Mouse (Mus musculus): ENCODE results near the gene Gipc3.

Gene Gipc3

DNA sequence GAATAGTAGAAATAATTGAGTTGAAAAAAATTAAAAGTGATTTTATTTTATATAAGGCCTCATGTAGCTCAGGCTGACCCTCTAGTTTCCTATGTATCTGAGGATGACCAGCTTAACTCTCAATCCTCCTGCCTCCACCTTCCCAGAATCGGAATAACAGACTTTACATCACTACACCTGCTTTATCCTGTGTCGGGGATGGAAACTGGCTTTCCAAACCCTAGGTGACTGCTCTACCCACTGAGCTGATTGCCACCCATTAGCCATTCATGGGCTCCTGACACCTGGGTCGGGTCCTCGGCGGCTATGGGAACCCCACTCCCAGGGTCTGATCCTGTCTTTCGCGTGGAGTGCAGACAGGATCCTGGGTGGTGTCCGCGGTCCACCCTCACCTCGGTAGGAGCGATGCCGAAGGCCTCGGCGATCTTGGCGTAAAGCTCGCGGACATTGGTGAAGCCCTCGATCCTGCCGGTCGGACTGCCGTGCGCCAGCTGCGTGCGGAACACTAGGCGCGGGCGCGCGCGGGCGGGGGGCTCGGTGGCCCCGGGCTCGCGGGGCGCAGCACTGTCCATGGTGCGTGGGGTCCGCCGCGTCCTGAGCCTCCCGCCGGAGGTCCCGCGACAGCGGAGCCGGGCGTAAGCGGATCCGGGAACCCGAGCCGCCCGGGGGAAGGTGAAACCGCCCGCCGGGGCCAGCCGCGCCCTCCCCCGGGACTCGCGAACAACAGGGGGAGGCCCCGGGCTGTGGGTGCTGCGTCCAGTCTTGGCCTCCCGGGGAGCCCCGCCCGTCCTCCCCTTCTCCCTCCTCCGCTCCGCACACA, at the start of gene Gipc3:
Gipc3 (minus strand) TSS at position 581 of the 820 bp plus-strand sequence.
- no peak for DNase-seq (ENCODE audit: low spot score)

- no peak for DNase-seq (ENCODE audit: low spot score)
Observed at GRCm38 (mm10) chr10:81392781-81393185, 49.7 kb upstream of the Gipc3 start, which contains the start of gene Smim24. Gene Smim24, plus strand, starts transcription at chr10:81393051.

DNA sequence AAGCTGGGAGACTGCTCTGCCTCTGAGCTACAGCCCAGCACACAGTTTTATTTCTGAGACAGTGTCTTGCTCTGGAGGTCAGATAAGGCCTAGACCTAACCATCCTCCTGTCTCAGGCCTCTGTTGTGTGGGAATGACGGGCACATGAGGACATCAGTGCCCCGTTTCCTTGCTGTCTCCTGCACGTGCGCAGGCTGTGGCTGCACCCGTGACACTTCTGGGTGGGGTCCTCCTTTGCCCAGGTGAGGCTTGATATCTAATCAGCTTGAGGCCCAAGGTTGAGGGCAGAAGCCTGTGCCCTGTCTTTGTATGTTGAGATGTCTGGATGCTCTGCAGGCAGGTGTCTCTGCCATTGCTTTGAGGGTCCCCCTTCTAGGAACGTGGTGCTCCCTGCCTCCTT, 49.2 kb upstream of the Gipc3 start:
- no peak for DNase-seq (ENCODE audit: low spot score)

GRCm38 (mm10) chr10:81390678-81390965, 47.6 kb upstream of the Gipc3 start:
- no peak for DNase-seq (ENCODE audit: low spot score)

- peak; percentile 86 for DNase-seq (ENCODE audit: low spot score)
Observed at GRCm38 (mm10) chr10:81389801-81390677, 47.0 kb upstream of the Gipc3 start.

DNA sequence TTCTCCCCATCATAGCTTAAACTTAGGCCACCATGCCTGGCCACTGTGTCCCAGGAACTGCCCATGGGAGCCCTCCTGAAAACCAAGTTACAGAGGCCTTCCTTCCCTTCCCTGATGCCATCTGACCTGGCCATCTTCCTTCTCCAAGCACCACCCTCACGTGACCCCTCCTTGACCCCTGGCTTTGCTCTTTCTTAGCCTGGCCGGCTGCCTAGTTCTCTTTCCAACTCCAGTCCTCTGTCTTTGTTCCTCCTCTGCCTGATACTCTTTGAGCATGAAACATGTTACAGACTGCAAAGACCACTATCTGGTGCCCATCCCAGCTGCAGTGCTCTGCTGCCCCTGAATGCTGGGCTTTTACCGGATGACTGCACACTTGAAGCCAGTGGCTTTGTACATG, 46.3 kb upstream of the Gipc3 start:
- DNase-seq (ENCODE audit: low spot score), result peak; percentile 83

DNA sequence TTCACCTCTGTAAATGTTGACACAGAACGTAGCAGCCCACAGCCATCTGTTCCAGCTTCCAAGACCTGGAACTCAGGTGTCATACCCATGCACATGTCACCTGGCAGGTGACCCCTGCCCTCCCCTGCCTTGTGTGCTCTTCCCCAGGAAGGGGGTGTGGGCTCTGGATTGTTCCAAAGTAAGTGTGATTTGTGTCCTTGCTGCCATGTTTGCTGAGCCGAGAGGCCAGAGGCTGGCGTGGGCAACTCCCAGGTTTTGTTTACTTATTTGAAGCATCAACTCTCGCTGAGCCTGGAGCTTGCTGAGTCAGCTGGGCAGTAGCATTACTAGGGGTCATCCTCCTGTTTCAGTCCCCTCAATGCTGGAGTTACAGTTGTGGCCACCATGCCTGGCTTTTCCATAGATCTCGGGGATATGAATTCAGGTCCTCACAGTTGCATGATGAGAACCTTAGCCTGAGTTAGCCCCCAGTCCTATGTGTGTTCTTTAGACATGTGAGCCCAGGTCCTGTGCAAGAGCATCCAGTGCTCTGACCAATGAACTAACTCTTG, 45.5 kb upstream of the Gipc3 start, which contains the start of gene Gm48552:
Gm48552 (plus strand) TSS at position 501 of the 551 bp plus-strand sequence.
- no peak for DNase-seq (ENCODE audit: low spot score)

DNA sequence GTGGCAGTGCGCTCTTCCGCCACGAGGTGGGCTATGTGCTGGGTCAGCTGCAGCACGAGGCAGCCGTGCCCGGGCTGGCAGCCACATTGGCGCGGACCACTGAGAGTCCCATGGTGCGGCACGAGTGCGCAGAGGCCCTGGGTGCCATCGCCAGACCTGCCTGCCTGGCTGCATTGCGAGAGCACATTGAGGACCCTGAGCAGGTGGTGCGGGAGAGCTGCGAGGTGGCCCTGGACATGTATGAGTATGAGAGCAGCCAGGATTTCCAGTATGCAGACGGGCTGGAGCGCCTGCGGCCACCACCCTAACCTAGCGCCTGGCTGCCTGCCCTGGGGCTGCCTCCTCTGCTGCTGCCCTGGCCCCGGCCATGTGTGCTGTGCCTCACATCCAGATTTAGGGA, 44.6 kb upstream of the Gipc3 start:
- no peak for DNase-seq (ENCODE audit: low spot score)

DNA sequence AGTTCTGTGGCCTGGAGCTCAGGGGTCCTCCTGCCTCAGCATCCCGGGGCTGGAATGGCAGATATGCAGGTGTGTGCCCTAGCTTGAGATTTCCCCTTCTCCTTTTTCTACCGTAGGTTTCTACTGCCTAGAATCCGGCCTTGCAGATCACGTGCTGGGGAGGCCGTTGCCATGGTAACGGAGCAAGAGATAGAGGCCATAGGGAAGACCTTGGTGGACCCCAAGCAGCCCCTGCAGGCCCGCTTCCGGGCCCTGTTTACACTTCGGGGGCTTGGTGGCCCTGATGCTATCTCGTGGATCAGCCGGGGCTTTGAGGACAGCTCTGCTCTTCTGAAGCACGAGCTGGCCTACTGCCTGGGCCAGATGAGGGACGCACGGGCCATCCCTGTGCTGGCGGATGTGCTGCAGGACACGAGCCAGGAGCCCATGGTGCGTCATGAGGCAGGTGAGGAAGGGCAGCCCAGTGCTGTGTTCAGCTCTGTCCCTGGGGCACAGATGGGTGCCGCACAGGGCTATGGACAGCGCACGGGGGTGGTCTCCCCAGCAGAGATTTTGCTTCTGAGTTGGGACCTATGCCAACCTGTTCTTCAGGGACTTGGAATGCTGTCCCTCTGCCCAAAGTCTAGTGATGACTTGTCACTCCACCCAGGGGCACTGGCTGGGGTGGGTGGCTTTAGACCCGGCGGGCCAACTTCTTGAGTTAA, 42.7 kb upstream of the Gipc3 start:
- DNase-seq (ENCODE audit: low spot score), result no peak

- no peak for DNase-seq (ENCODE audit: low spot score)
Observed at GRCm38 (mm10) chr10:81384605-81384982, 41.5 kb upstream of the Gipc3 start.

DNA sequence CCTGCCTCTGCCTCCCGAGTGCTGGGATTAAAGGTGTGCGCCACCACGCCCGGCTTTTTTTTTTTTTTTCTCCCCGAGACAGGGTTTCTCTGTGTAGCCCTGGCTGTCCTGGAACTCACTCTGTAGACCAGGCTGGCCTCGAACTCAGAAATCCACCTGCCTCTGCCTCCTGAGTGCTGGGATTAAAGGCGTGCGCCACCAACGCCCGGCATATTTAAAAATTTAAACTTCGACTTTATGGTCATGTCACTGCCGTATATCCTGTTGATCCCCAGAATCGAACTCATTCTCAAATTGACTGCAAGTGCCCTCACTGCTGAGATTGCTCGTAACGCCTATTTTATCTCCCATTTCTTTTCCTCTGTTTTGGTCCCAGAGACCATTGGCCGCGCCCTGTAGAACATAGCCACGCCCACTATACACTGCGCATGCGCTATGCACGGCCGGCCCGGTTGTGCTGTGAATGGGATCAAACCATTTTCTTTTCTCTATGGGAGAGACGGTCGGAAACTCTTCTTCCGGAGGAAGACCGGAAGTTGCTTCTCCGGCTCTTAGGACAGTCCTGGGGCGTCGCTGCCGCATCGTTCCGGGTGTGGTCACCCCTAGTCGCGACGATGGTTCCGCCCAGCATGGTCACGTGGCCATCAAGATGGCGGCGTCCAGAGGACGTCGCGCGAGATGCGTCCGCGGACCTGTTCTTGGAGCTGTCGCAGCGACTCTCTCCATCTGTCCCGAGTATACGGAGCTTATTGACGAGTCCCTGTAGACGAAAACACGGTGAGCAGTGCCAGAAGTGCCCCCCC, 40.9 kb upstream of the Gipc3 start, which contains the start of the genes Dohh and Gm48551:
Dohh (plus strand) TSS at position 627 of the 803 bp plus-strand sequence.
Gm48551 (plus strand) TSS at position 665 of the 803 bp plus-strand sequence.
- peak; percentile 100 for DNase-seq (ENCODE audit: low spot score)

GRCm38 (mm10) chr10:81382039-81382438, 39.0 kb upstream of the Gipc3 start:
- DNase-seq (ENCODE audit: low spot score), result no peak

- DNase-seq (ENCODE audit: low spot score), result no peak
Observed at GRCm38 (mm10) chr10:81379809-81380378, 36.8 kb upstream of the Gipc3 start.

- no peak for DNase-seq (ENCODE audit: low spot score)
Observed at GRCm38 (mm10) chr10:81379183-81379553, 36.1 kb upstream of the Gipc3 start.

GRCm38 (mm10) chr10:81378553-81379182, 35.6 kb upstream of the Gipc3 start:
- peak; percentile 100 for DNase-seq (ENCODE audit: low spot score)

DNA sequence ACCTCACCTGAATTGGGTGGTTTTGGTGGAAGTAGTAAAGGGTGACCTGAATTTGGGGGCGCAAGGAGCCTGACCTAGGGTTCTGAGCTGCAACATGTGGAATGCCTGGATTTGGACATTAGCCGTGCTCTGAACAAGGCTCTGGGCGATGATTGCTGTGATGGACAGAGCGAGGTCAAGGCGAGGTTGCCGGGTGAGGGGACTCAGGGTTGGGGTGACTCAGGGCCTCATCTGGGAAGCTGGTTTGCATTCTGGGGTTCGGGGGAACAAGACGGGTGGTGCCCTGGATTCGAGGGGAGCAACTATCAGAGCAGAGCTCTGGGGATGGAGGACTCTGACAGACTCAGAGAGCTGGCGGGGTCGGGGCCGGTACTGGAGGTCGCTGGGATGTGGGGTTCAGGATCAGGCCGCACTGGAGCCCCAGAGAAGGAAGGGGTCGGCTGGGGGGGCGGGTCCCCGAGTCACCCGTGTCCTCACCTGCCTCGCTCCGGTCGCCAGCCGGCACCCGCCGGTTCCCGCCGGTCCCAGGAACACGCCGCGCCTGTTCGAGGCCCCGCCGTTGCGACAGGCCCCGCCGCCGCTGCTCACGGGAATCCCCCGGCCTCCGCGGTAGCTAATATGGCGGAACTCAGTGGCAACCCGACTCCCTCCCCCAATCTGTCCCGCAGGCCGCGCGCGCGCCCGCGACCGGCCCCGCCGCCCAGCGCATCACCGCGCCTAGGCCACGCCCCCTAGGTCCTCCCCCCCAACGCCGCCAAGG, 34.9 kb upstream of the Gipc3 start, which contains the start of gene Fzr1:
Fzr1 (minus strand) TSS at position 724 of the 760 bp plus-strand sequence.
- no peak for DNase-seq (ENCODE audit: low spot score)

DNA sequence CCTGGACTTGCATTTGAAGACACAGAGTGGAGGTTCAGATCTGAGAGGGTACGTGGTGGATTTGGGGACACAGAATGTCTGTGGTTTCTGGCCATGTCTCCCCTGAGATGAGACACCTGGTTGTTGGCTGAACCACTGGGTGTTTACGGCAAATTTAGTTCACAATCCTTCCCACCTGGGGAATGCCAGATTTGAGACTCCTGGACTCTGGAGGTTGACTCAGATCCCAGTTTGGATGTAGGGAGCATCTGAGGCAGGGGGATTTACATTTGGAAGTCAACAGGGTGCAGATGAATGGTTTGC, 34.2 kb upstream of the Gipc3 start:
- DNase-seq (ENCODE audit: low spot score), result no peak

GRCm38 (mm10) chr10:81376561-81377361, 33.7 kb upstream of the Gipc3 start:
- DNase-seq (ENCODE audit: low spot score), result no peak

DNA sequence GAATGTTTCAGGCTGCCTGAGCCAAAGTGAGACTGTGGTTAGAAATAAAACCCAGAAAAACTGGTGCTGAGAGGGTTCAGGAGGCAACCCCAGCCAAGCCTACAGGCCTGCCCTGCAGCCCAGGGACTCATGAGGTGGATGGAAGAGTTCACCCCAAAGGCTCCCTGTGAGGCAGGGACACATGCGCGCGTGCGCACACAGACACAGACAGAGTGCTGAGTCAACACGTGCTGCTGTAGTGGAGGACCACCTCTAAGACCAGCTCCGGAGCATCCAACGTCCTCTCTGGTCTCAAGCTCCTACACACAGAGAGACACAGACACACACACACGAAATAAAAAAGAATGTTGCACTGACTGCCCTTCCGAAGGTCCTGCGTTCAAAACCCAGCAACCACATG, 32.3 kb upstream of the Gipc3 start:
- DNase-seq (ENCODE audit: low spot score), result no peak

Data from testis, postnatal 10 days (tissue).